Mouse (Mus musculus) heart, embryonic 11.5 days (tissue): ENCODE results near the gene Notch4. TPM values are rescaled to one million over a fixed set of nuclear protein-coding genes. Genes with fewer than 3 reads are reported as not detected.

Source experiments
- ATAC-seq: fragments of 200-750 bp; cut with Nextera tagmentation; replicated peaks from 2 replicates; pipeline ENCODE4 v1.8.0; 2017; ENCODE audit warnings: moderate library complexity; ENCODE audit not compliant: insufficient number of reproducible peaks, low FRiP score, low TSS enrichment
- H3K27ac ChIP-seq: fragments of 300-500 bp; sonication (generic); 2 replicates; pipeline ENCODE4 v1.5.1; 2014; ENCODE audit warnings: mild to moderate bottlenecking, low read depth, low read length
- H3K27me3 ChIP-seq: fragments of 300-500 bp; sonication (generic); 2 replicates; pipeline ENCODE4 v1.6.1; 2014; ENCODE audit warnings: mild to moderate bottlenecking, low read length, mixed read lengths; ENCODE audit not compliant: control insufficient read depth, insufficient read depth
- H3K36me3 ChIP-seq: fragments of 300-500 bp; sonication (generic); 2 replicates; pipeline ENCODE4 v1.6.1; 2014; ENCODE audit warnings: mild to moderate bottlenecking, low read length, moderate library complexity, mixed read lengths; ENCODE audit not compliant: control insufficient read depth, insufficient read depth
- H3K4me1 ChIP-seq: fragments of 300-500 bp; sonication (generic); 2 replicates; pipeline ENCODE4 v1.6.1; 2014; ENCODE audit warnings: low read length; ENCODE audit not compliant: control insufficient read depth, insufficient read depth
- H3K4me2 ChIP-seq: fragments of 300-500 bp; sonication (generic); 2 replicates; pipeline ENCODE4 v1.6.1; 2014; ENCODE audit warnings: mild to moderate bottlenecking, moderate library complexity
- H3K4me3 ChIP-seq: fragments of 300-500 bp; sonication (generic); 2 replicates; pipeline ENCODE4 v1.5.1; 2014; ENCODE audit warnings: low read depth, low read length
- H3K9ac ChIP-seq: fragments of 300-500 bp; sonication (generic); 2 replicates; pipeline ENCODE4 v1.6.1; 2014; ENCODE audit warnings: mild to moderate bottlenecking, low read depth, low read length, moderate library complexity
- H3K9me3 ChIP-seq: fragments of 300-500 bp; sonication (generic); replicated peaks from 2 replicates; pipeline ENCODE4 v1.6.1; 2016; ENCODE audit warnings: low read length; ENCODE audit not compliant: control insufficient read depth
- WGBS: fragments of 180-500 bp; shearing (Covaris S2); extraction: QIAGEN DNeasy Blood & Tissue Kit; methylation state at CpG from one replicate; pipeline ENCODE4 v1.1.7; 2014; ENCODE audit not compliant: insufficient replicate concordance; 5-methylcytosine and 5-hydroxymethylcytosine counted together
- polyA plus RNA-seq: library from polyadenylated mRNA; unstranded; fragments of >200 nt; fragmentation: Nextera tagmentation; extraction: Ambion mirVana; gene quantifications from 2 replicates; pipeline ENCODE4 v1.2.1, GENCODE M21; 2014

Gene Notch4
- polyA plus RNA-seq, 1 experiment from 2014 or later, result 8.1 TPM

DNA sequence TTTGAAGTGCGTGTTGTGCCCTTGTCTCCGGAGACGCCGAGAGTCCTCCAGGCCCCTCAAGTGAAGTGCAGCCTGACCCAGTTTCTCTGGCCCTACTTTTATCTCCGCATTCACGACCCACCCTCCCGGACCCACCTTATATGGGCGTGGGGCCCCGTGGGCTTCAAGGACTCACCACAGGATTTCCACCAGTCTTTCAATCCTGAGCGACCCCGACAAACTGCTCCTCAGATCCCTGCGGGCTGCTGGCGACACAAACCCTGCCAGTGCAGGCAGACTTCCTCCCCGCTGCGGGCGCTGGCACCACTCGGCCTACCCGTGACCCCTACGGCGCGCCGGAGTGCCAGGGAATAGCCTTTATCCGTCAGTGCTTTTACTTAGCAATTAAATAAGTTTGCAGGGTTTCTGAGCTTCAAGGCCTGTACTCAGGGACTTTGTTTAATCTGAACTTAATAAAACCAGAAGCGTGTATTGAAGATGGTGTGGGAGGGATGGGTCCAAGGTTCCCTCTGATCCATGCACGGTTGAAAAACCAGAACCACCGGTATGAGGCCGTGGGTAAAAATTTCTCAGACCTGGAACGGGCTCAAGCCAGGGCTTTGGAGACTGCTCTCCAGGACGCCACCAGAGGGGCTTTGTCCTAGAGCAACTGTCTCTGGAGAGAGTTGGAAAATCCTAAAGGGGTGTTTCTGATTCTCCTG, 64.0 kb downstream of the Notch4 start, which contains the start of gene Ppt2:
TSS of gene Ppt2 (minus strand) at position 568 of the 701 bp plus-strand sequence.
- WGBS, result 4% methylated on average over 29 of the region's 29 CpGs
- no peaks in the 10 kb centered on the region for H3K36me3 ChIP-seq
- peak within 1 kb of the TSS; percentile 80 for H3K4me3 ChIP-seq
- H3K9me3 ChIP-seq, result no peaks in the 10 kb centered on the region
- peaks cover 42% of the 10 kb centered on the region for H3K27me3 ChIP-seq
- no peak; the same call in 1 of the 2 replicates for ATAC-seq
- H3K4me1 ChIP-seq, result peaks cover 32% of the 10 kb centered on the region
- H3K4me2 ChIP-seq, result peak within 1 kb of the TSS; percentile 90
- H3K9ac ChIP-seq, result peak within 1 kb of the TSS; percentile 85
- peak within 1 kb of the TSS; percentile 93 for H3K27ac ChIP-seq

DNA sequence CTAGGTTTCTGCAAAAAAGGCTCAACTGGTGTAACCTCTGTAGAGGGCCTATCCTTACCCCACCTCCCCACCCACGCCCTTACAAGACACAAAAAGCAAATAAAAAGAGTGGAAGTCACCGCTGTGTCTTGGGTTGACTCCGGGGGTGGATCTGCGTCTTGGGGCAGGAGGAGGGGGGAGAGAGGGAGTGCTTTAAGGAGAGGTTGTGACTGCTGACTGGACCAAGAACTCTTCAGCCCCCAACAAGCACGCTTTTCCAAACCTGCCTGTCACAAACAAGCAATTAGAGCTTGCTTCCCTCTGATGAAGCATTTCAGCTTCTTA, 64.5 kb downstream of the Notch4 start:
- H3K4me2 ChIP-seq, result peak overlapping the region; percentile 90
- 23% methylated on average over 5 of the region's 5 CpGs for WGBS
- H3K9ac ChIP-seq, result peak overlapping the region; percentile 85; the same call in 1 of the 2 replicates
- H3K9me3 ChIP-seq, result no peaks in the 10 kb centered on the region
- peaks cover 46% of the 10 kb centered on the region for H3K27me3 ChIP-seq
- no peak overlapping the region for H3K27ac ChIP-seq
- peak overlapping the region; percentile 80 for H3K4me3 ChIP-seq
- H3K4me1 ChIP-seq, result peaks cover 32% of the 10 kb centered on the region
- H3K36me3 ChIP-seq, result no peaks in the 10 kb centered on the region
- ATAC-seq, result no peak

- Histone ChIP-seq H3K9me3 (no peaks in the 10 kb centered on the region), H3K27me3 (peaks cover 49% of the 10 kb centered on the region), H3K4me3 (peak within 1 kb of the TSS; percentile 80), H3K9ac (peak within 1 kb of the TSS; percentile 85), H3K4me2 (peak within 1 kb of the TSS; percentile 90), H3K4me1 (peaks cover 32% of the 10 kb centered on the region), H3K36me3 (no peaks in the 10 kb centered on the region), H3K27ac (peak within 1 kb of the TSS; percentile 93; the same call in 1 of the 2 replicates)
- no peak for ATAC-seq
- WGBS, result 2% methylated on average over 16 of the region's 16 CpGs
Observed at GRCm38 (mm10) chr17:34629221-34629751, 65.2 kb downstream of the Notch4 start, which contains the start of gene Prrt1. Prrt1 (plus strand) TSS chr17:34629533.

GRCm38 (mm10) chr17:34629796-34630603, 65.9 kb downstream of the Notch4 start:
- H3K36me3 ChIP-seq, result no peaks in the 10 kb centered on the region
- H3K27me3 ChIP-seq, result peaks cover 49% of the 10 kb centered on the region
- H3K9ac ChIP-seq, result no peak overlapping the region
- H3K4me2 ChIP-seq, result no peak overlapping the region
- no peak overlapping the region for H3K27ac ChIP-seq
- 10% methylated on average over 12 of the region's 12 CpGs for WGBS
- H3K4me3 ChIP-seq, result peak overlapping the region; percentile 30; the same call in 1 of the 2 replicates
- no peaks in the 10 kb centered on the region for H3K9me3 ChIP-seq
- no peak for ATAC-seq
- H3K4me1 ChIP-seq, result peaks cover 32% of the 10 kb centered on the region

DNA sequence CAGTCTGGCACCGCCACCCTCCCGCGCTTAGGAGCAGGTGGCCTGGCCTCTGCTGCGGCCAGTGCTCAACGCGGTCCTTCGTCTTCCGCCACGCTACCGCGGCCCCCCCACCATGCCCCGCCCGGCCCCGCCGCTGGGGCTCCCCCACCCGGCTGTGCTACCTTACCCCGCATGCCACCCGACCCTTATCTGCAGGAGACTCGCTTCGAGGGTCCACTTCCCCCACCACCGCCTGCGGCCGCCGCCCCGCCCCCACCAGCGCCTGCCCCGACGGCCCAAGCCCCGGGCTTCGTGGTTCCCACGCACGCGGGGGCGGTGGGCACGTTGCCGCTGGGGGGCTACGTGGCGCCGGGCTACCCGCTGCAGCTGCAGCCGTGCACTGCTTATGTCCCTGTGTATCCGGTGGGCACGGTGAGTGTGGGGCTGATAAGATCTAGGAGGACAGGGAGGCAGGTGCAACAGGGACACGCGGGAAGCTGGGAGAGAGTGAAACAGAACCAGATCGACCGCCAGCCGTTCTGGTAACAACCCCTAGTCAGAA, 66.8 kb downstream of the Notch4 start:
- Histone ChIP-seq H3K36me3 (no peaks in the 10 kb centered on the region), H3K27ac (no peak overlapping the region), H3K4me2 (peak overlapping the region; percentile 55), H3K9me3 (no peaks in the 10 kb centered on the region), H3K4me1 (peaks cover 32% of the 10 kb centered on the region), H3K27me3 (peaks cover 51% of the 10 kb centered on the region), H3K9ac (no peak overlapping the region), H3K4me3 (peak overlapping the region; percentile 30)
- no peak for ATAC-seq
- 2% methylated on average over 44 of the region's 48 CpGs for WGBS

- H3K27ac ChIP-seq, result no peak overlapping the region
- no peaks in the 10 kb centered on the region for H3K36me3 ChIP-seq
- no peaks in the 10 kb centered on the region for H3K9me3 ChIP-seq
- H3K4me3 ChIP-seq, result peak overlapping the region; percentile 30
- peak overlapping the region; percentile 60 for H3K4me2 ChIP-seq
- H3K27me3 ChIP-seq, result peaks cover 51% of the 10 kb centered on the region
- H3K4me1 ChIP-seq, result peaks cover 25% of the 10 kb centered on the region
- WGBS, result 6% methylated on average over 12 of the region's 12 CpGs
- H3K9ac ChIP-seq, result no peak overlapping the region
- ATAC-seq, result no peak
Observed at GRCm38 (mm10) chr17:34631647-34632046, 67.6 kb downstream of the Notch4 start.

DNA sequence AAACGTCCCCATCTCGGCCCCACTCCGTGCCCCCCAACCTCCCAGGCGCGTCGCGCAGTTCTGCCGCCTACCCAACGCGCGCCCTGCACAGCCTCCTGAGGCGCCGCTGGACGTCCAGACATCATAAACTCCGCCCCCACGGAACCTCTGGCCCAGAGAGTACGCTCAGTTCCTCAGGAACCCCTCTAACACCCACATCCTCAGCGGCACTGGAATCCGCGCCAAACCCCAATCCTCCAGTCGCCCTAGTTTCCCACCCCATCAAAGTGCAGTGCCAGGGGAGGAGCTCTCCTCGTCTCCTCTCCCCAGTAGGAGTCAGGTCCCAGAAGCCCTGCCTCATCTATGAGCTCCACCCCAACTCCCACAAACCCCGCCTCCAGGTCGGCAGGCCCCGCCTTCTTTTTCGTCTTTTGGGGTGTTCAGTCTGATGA, 68.2 kb downstream of the Notch4 start:
- H3K27ac ChIP-seq, result no peak overlapping the region
- ATAC-seq, result no peak
- H3K27me3 ChIP-seq, result peaks cover 51% of the 10 kb centered on the region
- peak overlapping the region; percentile 30 for H3K4me3 ChIP-seq
- no peaks in the 10 kb centered on the region for H3K9me3 ChIP-seq
- peaks cover 24% of the 10 kb centered on the region for H3K4me1 ChIP-seq
- H3K4me2 ChIP-seq, result peak overlapping the region; percentile 60
- WGBS, result under 1% methylated on average over 26 of the region's 26 CpGs
- no peak overlapping the region for H3K9ac ChIP-seq
- H3K36me3 ChIP-seq, result no peaks in the 10 kb centered on the region

DNA sequence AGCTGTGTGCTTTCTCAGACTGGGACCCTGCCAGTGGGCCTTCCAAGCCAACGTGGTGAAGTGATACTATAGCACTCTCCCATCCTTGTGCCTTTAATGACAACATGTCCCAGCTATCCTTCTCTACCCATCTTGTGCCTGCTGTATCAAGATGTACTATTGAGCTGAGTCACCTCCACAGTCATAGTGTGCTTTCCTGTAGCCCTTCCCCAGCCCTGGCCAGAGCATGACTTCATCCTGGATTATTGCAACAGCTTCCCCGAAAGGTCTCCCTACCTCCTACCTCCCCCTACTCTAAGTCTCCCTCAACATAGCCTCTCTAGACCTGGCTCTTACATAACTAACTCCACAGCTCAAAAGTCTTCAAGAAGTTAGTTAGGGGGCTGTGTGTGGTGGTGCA, 71.6 kb downstream of the Notch4 start:
- H3K4me2 ChIP-seq, result no peak overlapping the region
- peaks cover 8% of the 10 kb centered on the region for H3K4me1 ChIP-seq
- peaks cover 33% of the 10 kb centered on the region for H3K27me3 ChIP-seq
- H3K4me3 ChIP-seq, result no peak overlapping the region
- H3K36me3 ChIP-seq, result no peaks in the 10 kb centered on the region
- 64% methylated on average over 2 of the region's 2 CpGs for WGBS
- ATAC-seq, result no peak
- H3K27ac ChIP-seq, result no peak overlapping the region
- no peaks in the 10 kb centered on the region for H3K9me3 ChIP-seq
- no peak overlapping the region for H3K9ac ChIP-seq
